In genomic region chr5:73130984-73131383, GRCm38 (mm10) we compare ENCODE assay signal across 13 mouse cellular contexts.
DNase-seq lines count a peak whose midpoint lies in the region; ATAC-seq lines count a peak whose summit lies in the region.
"Had no signal": no experiment of that assay in that cellular context is flagged by ENCODE, and none has a peak within 500 bp of the region (broad histone marks: within the 10 kb centered on the region; RNA-seq: fewer than 3 reads in every experiment).

No protein-coding gene starts in this region.

- no peak overlapping the region for H3K9ac ChIP-seq in heart, embryonic 12.5 days
- H3K9ac ChIP-seq: liver, embryonic 15.5 days; stomach, embryonic 15.5 days had no signal

- no peaks in the 10 kb centered on the region for H3K9me3 ChIP-seq in heart, embryonic 10.5 days
- no peaks in the 10 kb centered on the region for H3K9me3 ChIP-seq in heart, embryonic 12.5 days (replicated peaks)
- H3K9me3 ChIP-seq: liver, embryonic 15.5 days; stomach, embryonic 15.5 days had no signal

- H3K4me3 ChIP-seq in heart, embryonic 10.5 days: no peak overlapping the region
- no peak overlapping the region for H3K4me3 ChIP-seq in heart, embryonic 12.5 days
- H3K4me3 ChIP-seq: left cerebral cortex, adult 2 months; liver, embryonic 15.5 days; myocyte; stomach, embryonic 15.5 days had no signal

- H3K27ac ChIP-seq in heart, embryonic 10.5 days: no peak overlapping the region
- H3K27ac ChIP-seq in heart, embryonic 12.5 days (ENCODE audit: poor library complexity, severe bottlenecking): no peak overlapping the region
- H3K27ac ChIP-seq: left cerebral cortex, adult 2 months; liver, embryonic 15.5 days; stomach, embryonic 15.5 days had no signal

- no peaks in the 10 kb centered on the region for H3K27me3 ChIP-seq in heart, embryonic 10.5 days (ENCODE audit: insufficient read depth, poor library complexity, severe bottlenecking)
- no peaks in the 10 kb centered on the region for H3K27me3 ChIP-seq in heart, embryonic 12.5 days (replicated peaks)
- H3K27me3 ChIP-seq: liver, embryonic 15.5 days; stomach, embryonic 15.5 days had no signal

- H3K4me1 ChIP-seq in heart, embryonic 10.5 days: 0 out of 2 replicates have a peak, but pooled peaks cover 3% of the 10 kb centered on the region
- peaks cover 11% of the 10 kb centered on the region for H3K4me1 ChIP-seq in heart, embryonic 12.5 days (replicated peaks)
- H3K4me1 ChIP-seq: stomach, embryonic 15.5 days had no signal

- DNase-seq in heart, adult 11 months: peak; percentile 95
- no peak for DNase-seq in heart, embryonic 10.5 days (ENCODE audit: low spot score)
- peak; percentile 63 for DNase-seq in ovary, adult 18-20 months (ENCODE audit: low spot score)
- no peak for DNase-seq in ovary, postnatal 10 days (ENCODE audit: low spot score)
- DNase-seq in kidney, postnatal 25 days: peak; percentile 36 to 61
- no peak for DNase-seq in layer of hippocampus, adult 8-10 months (ENCODE audit: low spot score in 2 of 2)
- DNase-seq: embryo, embryonic 11 days had no signal

- no peak overlapping the region for H3K4me2 ChIP-seq in heart, embryonic 12.5 days
- H3K4me2 ChIP-seq: liver, embryonic 15.5 days; stomach, embryonic 15.5 days had no signal

- peaks cover 39% of the 10 kb centered on the region for H3K36me3 ChIP-seq in heart, embryonic 10.5 days
- peaks cover 46% of the 10 kb centered on the region for H3K36me3 ChIP-seq in heart, embryonic 12.5 days

- ATAC-seq in heart, embryonic 12.5 days (ENCODE audit: insufficient number of reproducible peaks, low FRiP score): peak; percentile 37; the same call in 1 of the 2 replicates
- no peak for ATAC-seq in erythroblast, adult 5-6 weeks (replicated peaks; ENCODE audit: low FRiP score, poor library complexity, severe bottlenecking)

- 91% methylated on average over 6 of the region's 6 CpGs for WGBS in heart, embryonic 10.5 days
- WGBS in heart, embryonic 12.5 days: 72% methylated on average over 6 of the region's 6 CpGs

Comparison
In these comparisons a context has a peak if more than half of its experiments do, and no peak if none do; other contexts are left out.
1. DNase-seq: peak in heart, adult 11 months (single experiment), ovary, adult 18-20 months (single experiment) and kidney, postnatal 25 days (2 of 2); none in heart, embryonic 10.5 days (single experiment), ovary, postnatal 10 days (single experiment) and layer of hippocampus, adult 8-10 months (0 of 2).